Comparison of ENCODE assay signal across 16 mouse cellular contexts in the genomic region with DNA sequence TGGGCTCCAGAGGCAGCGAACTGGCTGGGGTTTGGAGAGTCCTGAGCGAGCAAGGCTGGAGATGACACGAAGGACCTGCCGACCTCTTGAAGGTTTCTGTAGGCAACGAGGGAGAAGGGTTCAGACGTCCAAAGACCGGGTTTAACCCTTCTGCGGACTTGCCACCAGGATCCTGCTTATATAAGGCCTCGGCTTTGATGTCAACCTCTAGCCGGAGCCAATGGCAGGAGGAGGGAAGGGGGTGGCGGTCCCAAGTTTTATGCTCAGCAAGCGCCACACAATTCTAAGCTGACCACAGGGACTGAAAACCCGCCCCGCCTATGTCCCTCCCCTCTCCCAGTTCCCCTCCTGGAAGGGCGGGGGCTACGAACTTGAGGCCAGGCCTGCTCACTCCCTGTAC. TPM values are rescaled to one million over a fixed set of nuclear protein-coding genes. Genes with fewer than 3 reads are reported as not detected.
DNase-seq lines count a peak whose midpoint lies in the region; ATAC-seq and TF ChIP-seq lines count a peak whose summit lies in the region.
"Had no signal": no experiment of that assay in that cellular context is flagged by ENCODE, and none has a peak within 500 bp of the region (broad histone marks: within the 10 kb centered on the region; RNA-seq: fewer than 3 reads in every experiment).

No protein-coding gene starts in this region.

- H3K36me3 ChIP-seq in heart, postnatal 0 days (replicated peaks; ENCODE audit: control insufficient read depth, insufficient read depth, low read length) = no peaks in the 10 kb centered on the region
- no peaks in the 10 kb centered on the region for H3K36me3 ChIP-seq in heart, adult 2 months (ENCODE audit: control insufficient read depth, insufficient read depth, low read length)
- no peaks in the 10 kb centered on the region for H3K36me3 ChIP-seq in embryonic facial prominence, embryonic 13.5 days
- no peaks in the 10 kb centered on the region for H3K36me3 ChIP-seq in limb, embryonic 15.5 days
- H3K36me3 ChIP-seq: hindbrain, embryonic 15.5 days had no signal

- no peak overlapping the region for H3K9ac ChIP-seq in heart, postnatal 0 days (replicated peaks; ENCODE audit: low read depth, low read length)
- no peak overlapping the region for H3K9ac ChIP-seq in heart, adult 2 months (ENCODE audit: low read depth, low read length)
- peak overlapping the region; percentile 62; the same call in 1 of the 2 replicates for H3K9ac ChIP-seq in embryonic facial prominence, embryonic 13.5 days
- no peak overlapping the region for H3K9ac ChIP-seq in limb, embryonic 15.5 days
- H3K9ac ChIP-seq: hindbrain, embryonic 15.5 days; liver, embryonic 14.5 days had no signal

- intact Hi-C loops in heart, adult 2 months (cut with DNase I) = no loop called here

- peak overlapping the region; percentile 48 for H3K4me2 ChIP-seq in heart, postnatal 0 days (ENCODE audit: low read depth, low read length)
- H3K4me2 ChIP-seq in embryonic facial prominence, embryonic 13.5 days = peak overlapping the region; percentile 18; the same call in 1 of the 2 replicates
- H3K4me2 ChIP-seq in limb, embryonic 15.5 days = no peak overlapping the region
- H3K4me2 ChIP-seq: hindbrain, embryonic 15.5 days had no signal

- no peaks in the 10 kb centered on the region for H3K9me3 ChIP-seq in heart, postnatal 0 days (replicated peaks; ENCODE audit: control insufficient read depth, low read length)
- H3K9me3 ChIP-seq in embryonic facial prominence, embryonic 13.5 days = no peaks in the 10 kb centered on the region
- H3K9me3 ChIP-seq in limb, embryonic 15.5 days = no peaks in the 10 kb centered on the region
- H3K9me3 ChIP-seq: hindbrain, embryonic 15.5 days had no signal

- H3K4me3 ChIP-seq in heart, postnatal 0 days (ENCODE audit: low read depth, low read length) = peak overlapping the region; percentile 37
- no peak overlapping the region for H3K4me3 ChIP-seq in heart, adult 2 months
- H3K4me3 ChIP-seq in embryonic facial prominence, embryonic 13.5 days = peak overlapping the region; percentile 23
- H3K4me3 ChIP-seq in limb, embryonic 15.5 days = peak overlapping the region; percentile 13; the same call in 1 of the 2 replicates
- H3K4me3 ChIP-seq: hindbrain, embryonic 15.5 days had no signal

- WGBS in heart, postnatal 0 days = 34% methylated on average over 16 of the region's 16 CpGs
- 46% methylated on average over 16 of the region's 16 CpGs for WGBS in heart, adult 2 months
- 12% methylated on average over 16 of the region's 16 CpGs for WGBS in embryonic facial prominence, embryonic 13.5 days
- WGBS in limb, embryonic 15.5 days = 33% methylated on average over 16 of the region's 16 CpGs

- peak; percentile 40; the same call in 1 of the 2 replicates for ATAC-seq in heart, postnatal 0 days (ENCODE audit: insufficient read depth, low read depth)
- no peak for ATAC-seq in embryonic facial prominence, embryonic 13.5 days (ENCODE audit: insufficient number of reproducible peaks, insufficient read depth, low FRiP score, low TSS enrichment, low read depth)
- 0 out of 2 replicates have a peak, but pooled peaks have one; percentile 25 for ATAC-seq in limb, embryonic 15.5 days (ENCODE audit: insufficient number of reproducible peaks, low FRiP score, low TSS enrichment, low read depth)
- ATAC-seq in megakaryocyte, adult 5-6 weeks (ENCODE audit: poor library complexity, severe bottlenecking) = no peak

- peaks cover 14% of the 10 kb centered on the region for H3K4me1 ChIP-seq in heart, postnatal 0 days (ENCODE audit: control insufficient read depth, insufficient read depth)
- H3K4me1 ChIP-seq in heart, adult 2 months (ENCODE audit: control insufficient read depth, insufficient read depth, low read length) = peaks cover 4% of the 10 kb centered on the region
- peaks cover 55% of the 10 kb centered on the region for H3K4me1 ChIP-seq in embryonic facial prominence, embryonic 13.5 days
- H3K4me1 ChIP-seq in limb, embryonic 15.5 days = peaks cover 46% of the 10 kb centered on the region

- peaks cover 94% of the 10 kb centered on the region for H3K27me3 ChIP-seq in heart, postnatal 0 days (ENCODE audit: control insufficient read depth, insufficient read depth, low read length)
- peaks cover 52% of the 10 kb centered on the region for H3K27me3 ChIP-seq in heart, adult 2 months (ENCODE audit: control insufficient read depth, insufficient read depth, low read length)
- peaks cover 98% of the 10 kb centered on the region for H3K27me3 ChIP-seq in embryonic facial prominence, embryonic 13.5 days
- H3K27me3 ChIP-seq in limb, embryonic 15.5 days = peaks cover 97% of the 10 kb centered on the region

- no peak for DNase-seq in heart, postnatal 0 days (ENCODE audit: low spot score)
- DNase-seq in heart, adult 2 months = no peak
- peak; percentile 60 for DNase-seq in ZHBTc4 (ENCODE audit: low read depth, low spot score)
- DNase-seq in thymus, postnatal 10 days (ENCODE audit: low spot score in 2 of 2) = no peak
- DNase-seq: cerebellum, postnatal 14 days; gastrocnemius, postnatal 10 days; kidney, postnatal 10 days; layer of hippocampus, postnatal 36 days had no signal

- no peak for TF ChIP-seq POLR2A in heart, adult 2 months (IDR thresholded peaks at IDR 0.05; ENCODE audit: insufficient read depth, low read depth, low read length)

- no peak for TF ChIP-seq CTCF in heart, postnatal 0 days (IDR thresholded peaks at IDR 0.05; ENCODE audit: low read depth)
- TF ChIP-seq CTCF in heart, adult 2 months (IDR thresholded peaks at IDR 0.05) = no peak

- no peak for TF ChIP-seq EP300 in heart, postnatal 0 days (IDR thresholded peaks at IDR 0.05; ENCODE audit: low read depth)
- TF ChIP-seq EP300 in heart, adult 2 months (IDR thresholded peaks at IDR 0.05; ENCODE audit: insufficient read depth, low read depth, low read length) = no peak

- H3K27ac ChIP-seq in heart, postnatal 0 days (ENCODE audit: low read depth) = peak overlapping the region; percentile 50; the same call in 1 of the 2 replicates
- no peak overlapping the region for H3K27ac ChIP-seq in heart, adult 2 months
- no peak overlapping the region for H3K27ac ChIP-seq in embryonic facial prominence, embryonic 13.5 days
- H3K27ac ChIP-seq in limb, embryonic 15.5 days = no peak overlapping the region
- H3K27ac ChIP-seq: hindbrain, embryonic 15.5 days; liver, embryonic 14.5 days; macrophage had no signal

- no peaks in the 10 kb centered on the region for H3K79me2 ChIP-seq in heart, adult 2 months (replicated peaks; ENCODE audit: control insufficient read depth, insufficient read depth, low read length)

RNA-seq across cellular contexts. Expression of a gene that starts 0.8 kb away (rescaled TPM):
- total RNA-seq in heart, postnatal 0 days (2014; rRNA removed; ENCODE audit: low replicate concordance) = 2.0 TPM in 1 of 2 replicates, not detected in the other
- 2.7 and 3.3 TPM in 2 replicates for polyA plus RNA-seq in heart, postnatal 0 days (2015; fragmentation: Nextera tagmentation; extraction: Ambion mirVana)
- total RNA-seq in heart, adult 2 months (2021) = not detected
- polyA plus RNA-seq in heart, adult 2 months (2012; rRNA removed) = not detected in 2 replicates
- polyA plus RNA-seq in embryonic facial prominence, embryonic 13.5 days (2015; fragmentation: Nextera tagmentation; extraction: Ambion mirVana) = 1.3 and 5.1 TPM in 2 replicates
- 1.1 and 1.7 TPM in 2 replicates for polyA plus RNA-seq in limb, embryonic 15.5 days (2015; fragmentation: Nextera tagmentation; extraction: Ambion mirVana)
- total RNA-seq in megakaryocyte, adult 5-6 weeks (2015) = not detected in 2 replicates
- total RNA-seq in megakaryocyte, adult 5-6 weeks (2017) = not detected in 2 replicates
- total RNA-seq: gastrocnemius, postnatal 10 days; layer of hippocampus, postnatal 36 days had no signal
- polyA plus RNA-seq: brain, embryonic 14.5 days; hindbrain, embryonic 15.5 days; macrophage; spleen, adult 2 months had no signal

RNA-seq across cellular contexts. Expression of a gene that starts 30.4 kb away (rescaled TPM):
- total RNA-seq in heart, postnatal 0 days (2014; rRNA removed; ENCODE audit: low replicate concordance) = 16.8 and 28.7 TPM in 2 replicates
- polyA plus RNA-seq in heart, postnatal 0 days (2015; fragmentation: Nextera tagmentation; extraction: Ambion mirVana) = 8.2 and 8.3 TPM in 2 replicates
- 10 to 100 TPM; 43.2 to 49.2 TPM for total RNA-seq in heart, adult 2 months (2021)
- 18.8 and 21.2 TPM in 2 replicates for polyA plus RNA-seq in heart, adult 2 months (2012; rRNA removed)
- 10.5 and 10.9 TPM in 2 replicates for polyA plus RNA-seq in embryonic facial prominence, embryonic 13.5 days (2015; fragmentation: Nextera tagmentation; extraction: Ambion mirVana)
- polyA plus RNA-seq in limb, embryonic 15.5 days (2015; fragmentation: Nextera tagmentation; extraction: Ambion mirVana) = 10.5 and 13.1 TPM in 2 replicates
- 23.2 and 25.0 TPM in 2 replicates for total RNA-seq in megakaryocyte, adult 5-6 weeks (2015)
- total RNA-seq in megakaryocyte, adult 5-6 weeks (2017) = 17.1 and 18.6 TPM in 2 replicates

Comparison
In these comparisons a context has a peak if more than half of its experiments do, and no peak if none do; other contexts are left out.
1. ATAC-seq: peak in heart, postnatal 0 days (single experiment) and limb, embryonic 15.5 days (single experiment); none in embryonic facial prominence, embryonic 13.5 days (single experiment) and megakaryocyte, adult 5-6 weeks (single experiment).